Mouse (Mus musculus) neural tube, embryonic 14.5 days (tissue): ENCODE measurements around the gene Slc39a7. TPM values are rescaled to one million over a fixed set of nuclear protein-coding genes. Genes with fewer than 3 reads are reported as not detected.
A peak's percentile ranks its signal among the peaks of the same experiment; 100 is the strongest.

ENCODE experiments used
- ATAC-seq: fragments of 200-750 bp; cut with Nextera tagmentation; 2 replicates; pipeline ENCODE4 v1.8.0; 2017; ENCODE audit warnings: low read depth, mild to moderate bottlenecking, moderate TSS enrichment, moderate library complexity
- H3K27ac ChIP-seq: fragments of 300-500 bp; sonication (generic); 2 replicates; pipeline ENCODE4 v1.5.1; 2014; ENCODE audit warnings: low read depth, mild to moderate bottlenecking, control low read depth, low read length, moderate library complexity, mixed read lengths
- H3K27me3 ChIP-seq: fragments of 300-500 bp; sonication (generic); 2 replicates; pipeline ENCODE4 v1.6.1; 2014; ENCODE audit warnings: low read length; ENCODE audit not compliant: control insufficient read depth, insufficient read depth
- H3K36me3 ChIP-seq: fragments of 300-500 bp; sonication (generic); 2 replicates; pipeline ENCODE4 v1.6.1; 2014; ENCODE audit warnings: low read length, mixed read lengths; ENCODE audit not compliant: control insufficient read depth, insufficient read depth
- H3K4me1 ChIP-seq: fragments of 300-500 bp; sonication (generic); 2 replicates; pipeline ENCODE4 v1.6.1; 2014; ENCODE audit warnings: low read length; ENCODE audit not compliant: control insufficient read depth, insufficient read depth
- H3K4me2 ChIP-seq: fragments of 300-500 bp; sonication (generic); 2 replicates; pipeline ENCODE4 v1.6.1; 2014; ENCODE audit warnings: mild to moderate bottlenecking, low read depth, low read length, control low read depth
- H3K4me3 ChIP-seq: fragments of 300-500 bp; sonication (generic); 2 replicates; pipeline ENCODE4 v1.5.1; 2014; ENCODE audit warnings: low read depth, low read length, control low read depth, mixed read lengths
- H3K9ac ChIP-seq: fragments of 300-500 bp; sonication (generic); replicated peaks from 2 replicates; pipeline ENCODE4 v1.6.1; 2014; ENCODE audit warnings: low read depth, mild to moderate bottlenecking, control low read depth, low read length, mixed read lengths
- H3K9me3 ChIP-seq: fragments of 300-500 bp; sonication (generic); 2 replicates; pipeline ENCODE4 v1.6.1; 2016; ENCODE audit warnings: low read length; ENCODE audit not compliant: control insufficient read depth
- WGBS: fragments of 180-500 bp; shearing (Covaris S2); extraction: QIAGEN DNeasy Blood & Tissue Kit; methylation state at CpG from one replicate; pipeline ENCODE4 v1.1.7; 2014; 5-methylcytosine and 5-hydroxymethylcytosine counted together
- microRNA counts: library from miRNA; unstranded; fragments of <30 nt; microRNA quantifications from one replicate; lab custom pipeline; 2016
- microRNA-seq: library from miRNA; unstranded; fragments of <30 nt; microRNA quantifications from one replicate; pipeline ENCODE4, GENCODE M21; 2016
- polyA plus RNA-seq: library from polyadenylated mRNA; unstranded; fragments of >200 nt; fragmentation: Nextera tagmentation; extraction: Ambion mirVana; gene quantifications from 2 replicates; pipeline ENCODE4 v1.2.1, GENCODE M21; 2014

Gene Slc39a7
- polyA plus RNA-seq, 1 experiment from 2014 or later = 77.9 TPM

DNA sequence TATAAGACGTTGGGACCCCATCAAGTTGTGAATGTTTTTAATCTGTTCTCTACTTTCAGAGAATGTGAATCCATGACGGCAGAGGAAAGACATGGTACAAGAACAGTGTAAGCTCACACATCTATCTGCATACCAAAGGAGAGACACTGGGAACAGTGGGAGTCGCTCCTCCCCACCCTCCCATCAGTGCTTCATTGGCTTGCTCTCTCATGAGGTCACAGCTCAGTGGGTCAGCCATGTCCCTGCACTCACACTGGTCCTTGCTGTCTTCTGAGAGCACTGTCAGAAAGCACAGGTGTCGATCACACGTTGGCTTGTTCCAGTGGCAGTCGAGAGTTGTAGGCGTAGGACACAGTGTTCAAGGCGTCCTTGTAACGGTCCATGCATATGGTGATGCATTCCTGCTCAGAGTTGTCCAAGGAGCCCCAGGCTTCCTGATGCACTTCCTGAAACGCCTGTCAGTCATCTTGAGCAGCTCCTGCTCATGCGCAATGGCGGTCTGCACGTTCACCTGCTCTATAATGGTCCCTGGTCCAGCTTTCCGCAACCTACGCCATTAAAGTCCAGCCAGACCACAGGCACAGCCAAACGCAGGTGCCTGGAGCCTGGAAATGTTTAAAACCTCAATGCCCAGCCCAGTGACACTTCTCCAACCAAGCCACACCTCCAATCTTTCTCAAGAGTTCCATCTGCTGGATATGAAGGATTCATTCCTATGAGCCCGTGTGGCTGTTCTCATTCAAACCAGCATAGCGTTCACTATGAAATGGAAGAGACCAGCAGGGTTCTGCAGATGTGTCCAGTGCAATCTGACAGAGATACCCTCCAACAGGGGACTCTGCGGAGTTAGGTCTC lies 51.1 kb downstream of the Slc39a7 start:
- Histone ChIP-seq H3K27ac (0 out of 2 replicates have a peak overlapping the region, but pooled peaks have one; percentile 34), H3K4me1 (0 out of 2 replicates have a peak, but pooled peaks cover 4% of the 10 kb centered on the region), H3K36me3 (no peaks in the 10 kb centered on the region), H3K4me3 (no peak overlapping the region), H3K9ac (peak overlapping the region; percentile 37; the same call in 1 of the 2 replicates), H3K27me3 (peaks cover 9% of the 10 kb centered on the region), H3K4me2 (no peak overlapping the region), H3K9me3 (no peaks in the 10 kb centered on the region)
- ATAC-seq = peak; percentile 4; the same call in 1 of the 2 replicates
- WGBS = 77% methylated on average over 19 of the region's 19 CpGs

DNA sequence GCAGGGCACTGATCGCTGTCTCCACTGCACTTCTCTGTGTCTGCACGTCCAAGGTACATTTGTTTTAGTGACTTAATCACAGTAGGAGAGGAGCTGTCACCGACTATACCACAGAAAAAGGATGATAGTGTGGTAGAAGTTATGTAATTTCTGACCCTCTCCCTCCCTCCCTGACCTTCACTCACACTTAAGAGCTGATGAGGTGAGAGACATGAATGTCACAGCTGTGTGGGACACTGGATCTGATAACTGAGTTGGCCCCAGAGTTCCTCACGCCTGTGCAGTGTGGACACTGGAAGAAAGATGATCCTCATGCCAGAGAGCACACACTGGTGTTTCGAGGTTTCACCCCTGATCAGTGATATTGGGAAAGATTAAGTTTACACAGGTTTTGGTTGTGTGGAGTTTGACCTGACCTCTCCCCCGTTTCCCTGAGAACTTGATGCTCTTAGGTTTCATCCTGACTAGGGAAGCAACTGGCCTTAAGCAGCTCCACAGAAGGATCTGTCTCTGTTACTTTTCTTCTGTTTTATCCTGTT lies 51.9 kb downstream of the Slc39a7 start:
- Histone ChIP-seq H3K27ac (no peak overlapping the region), H3K4me1 (0 out of 2 replicates have a peak, but pooled peaks cover 4% of the 10 kb centered on the region), H3K27me3 (peaks cover 9% of the 10 kb centered on the region), H3K36me3 (no peaks in the 10 kb centered on the region), H3K4me3 (no peak overlapping the region), H3K9me3 (no peaks in the 10 kb centered on the region), H3K4me2 (no peak overlapping the region), H3K9ac (no peak overlapping the region)
- WGBS = 77% methylated on average over 6 of the region's 6 CpGs
- ATAC-seq = no peak

DNA sequence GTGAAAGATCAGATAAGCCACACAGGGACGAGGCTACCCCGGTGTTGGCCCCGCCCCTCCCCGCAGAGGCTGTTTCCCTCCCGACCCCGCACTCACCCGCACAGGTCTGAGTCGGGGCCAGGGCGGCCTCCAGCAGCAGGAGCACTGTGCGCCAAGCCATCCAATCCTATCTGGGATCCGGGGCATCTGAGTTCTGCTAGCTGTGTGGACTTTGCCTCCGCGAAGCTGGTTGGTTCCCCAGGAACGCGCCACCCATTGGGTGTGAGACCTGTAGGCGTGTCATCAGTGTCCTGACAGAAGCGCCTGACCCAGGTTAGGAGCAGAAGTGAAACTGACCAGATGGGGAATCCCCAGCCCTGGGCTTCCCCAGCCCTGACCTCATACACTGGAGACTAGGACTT lies 52.9 kb downstream of the Slc39a7 start:
- Histone ChIP-seq H3K4me2 (peak overlapping the region; percentile 40), H3K27me3 (peaks cover 9% of the 10 kb centered on the region), H3K4me3 (peak overlapping the region; percentile 25), H3K36me3 (no peaks in the 10 kb centered on the region), H3K4me1 (0 out of 2 replicates have a peak, but pooled peaks cover 4% of the 10 kb centered on the region), H3K9ac (no peak overlapping the region), H3K9me3 (no peaks in the 10 kb centered on the region), H3K27ac (no peak overlapping the region)
- under 1% methylated on average over 16 of the region's 17 CpGs for WGBS
- ATAC-seq = no peak

MicroRNA genes within 50 kb of the gene (microRNA counts, 519-probe panel; counts per million panel counts)
- microRNA mmu-miR-219 (lab: Ali Mortazavi, UCI) = 4,967 counts per million, percentile 69 among the panel's probes with 10 or more counts

Small RNAs within 50 kb of the gene (microRNA-seq; reads per million reads assigned to microRNA genes)
- not detected for gene Mir219a-1
- gene Mir219c = not detected

Other genes with a start within 250 kb of the Slc39a7 start
- 9.7 and 20.6 TPM in 2 replicates for gene Angptl4, start 249.9 kb downstream of the Slc39a7 start, polyA plus RNA-seq
- 40.1 and 42.1 TPM in 2 replicates for gene Kank3, start 221.2 kb downstream of the Slc39a7 start, polyA plus RNA-seq
- 550 and 584 TPM in 2 replicates for gene Rps28, start 207.1 kb downstream of the Slc39a7 start, polyA plus RNA-seq
- gene Ndufa7, start 207.1 kb downstream of the Slc39a7 start, polyA plus RNA-seq = 529 and 591 TPM in 2 replicates
- 52.1 and 54.1 TPM in 2 replicates for gene Cd320, start 188.6 kb downstream of the Slc39a7 start, polyA plus RNA-seq
- not detected in 2 replicates for gene Gm7029, start 157.8 kb downstream of the Slc39a7 start, polyA plus RNA-seq
- gene Kifc1, start 141.0 kb downstream of the Slc39a7 start, polyA plus RNA-seq = 1.1 and 1.6 TPM in 2 replicates
- 0.70 and 0.79 TPM in 2 replicates for gene Platr17, start 126.5 kb downstream of the Slc39a7 start, polyA plus RNA-seq
- gene Daxx, start 122.3 kb downstream of the Slc39a7 start, polyA plus RNA-seq = 46.0 and 54.1 TPM in 2 replicates
- gene Tapbp, start 115.8 kb downstream of the Slc39a7 start, polyA plus RNA-seq = 35.7 and 36.2 TPM in 2 replicates
- gene Zbtb22, start 115.8 kb downstream of the Slc39a7 start, polyA plus RNA-seq = 6.5 and 8.9 TPM in 2 replicates
- 48.8 and 51.3 TPM in 2 replicates for gene Rgl2, start 102.1 kb downstream of the Slc39a7 start, polyA plus RNA-seq
- 168 TPM in 2 replicates for gene Pfdn6, start 91.3 kb downstream of the Slc39a7 start, polyA plus RNA-seq
- gene Wdr46, start 91.0 kb downstream of the Slc39a7 start, polyA plus RNA-seq = 18.9 TPM in 2 replicates
- gene B3galt4, start 80.2 kb downstream of the Slc39a7 start, polyA plus RNA-seq = 6.2 and 8.9 TPM in 2 replicates
- gene Vps52, start 75.9 kb downstream of the Slc39a7 start, polyA plus RNA-seq = 57.9 and 59.9 TPM in 2 replicates
- gene Rps18, start 75.7 kb downstream of the Slc39a7 start, polyA plus RNA-seq = 825 and 874 TPM in 2 replicates
- gene H2-K1, start 31.3 kb downstream of the Slc39a7 start, polyA plus RNA-seq = 8.6 and 10.9 TPM in 2 replicates
- gene Ring1, start 7.0 kb downstream of the Slc39a7 start, polyA plus RNA-seq = 5.6 and 7.3 TPM in 2 replicates
- gene H2-Ke6, start 3.6 kb downstream of the Slc39a7 start, polyA plus RNA-seq = 70.1 and 72.1 TPM in 2 replicates
- gene Rxrb, start 130 bp upstream of the Slc39a7 start, polyA plus RNA-seq = 29.1 and 30.8 TPM in 2 replicates
- gene Col11a2, start 7.8 kb upstream of the Slc39a7 start, polyA plus RNA-seq = 3.6 and 4.5 TPM in 2 replicates
- not detected in 2 replicates for gene H2-Oa, start 60.7 kb upstream of the Slc39a7 start, polyA plus RNA-seq
- 19.1 and 20.7 TPM in 2 replicates for gene H2-DMa, start 87.9 kb upstream of the Slc39a7 start, polyA plus RNA-seq
- 109 and 160 TPM in 2 replicates for gene Brd2, start 91.0 kb upstream of the Slc39a7 start, polyA plus RNA-seq
- gene H2-DMb2, start 111.6 kb upstream of the Slc39a7 start, polyA plus RNA-seq = 0.16 and 0.18 TPM in 2 replicates
- 0.33 and 0.43 TPM in 2 replicates for gene H2-DMb1, start 121.4 kb upstream of the Slc39a7 start, polyA plus RNA-seq
- 0.68 and 2.0 TPM in 2 replicates for gene Tap1, start 155.9 kb upstream of the Slc39a7 start, polyA plus RNA-seq
- 0.63 and 1.3 TPM in 2 replicates for gene Psmb9, start 156.1 kb upstream of the Slc39a7 start, polyA plus RNA-seq
- gene Psmb8, start 166.0 kb upstream of the Slc39a7 start, polyA plus RNA-seq = 0.76 and 3.5 TPM in 2 replicates
- gene Tap2, start 171.8 kb upstream of the Slc39a7 start, polyA plus RNA-seq = 0.70 and 0.90 TPM in 2 replicates
- not detected in 2 replicates for gene H2-Ob, start 207.2 kb upstream of the Slc39a7 start, polyA plus RNA-seq
- 1.1 and 1.7 TPM in 2 replicates for gene H2-Ab1, start 226.0 kb upstream of the Slc39a7 start, polyA plus RNA-seq